Mouse (Mus musculus) cerebellum, adult 2 months (tissue): ENCODE measurements around the gene Ccdc81.

Source experiments
- CTCF ChIP-seq: fragments of 200-500 bp; IDR thresholded peaks from 2 replicates; pipeline ENCODE4 v1.5.1; 2011; ENCODE audit warnings: low read depth, mild to moderate bottlenecking, control low read depth, low read length, moderate library complexity, borderline replicate concordance; ENCODE audit not compliant: insufficient read depth
- POLR2A ChIP-seq: fragments of 200-500 bp; IDR thresholded peaks from 2 replicates; pipeline ENCODE4 v1.6.1; 2011; ENCODE audit warnings: low read length, control low read depth, borderline replicate concordance; ENCODE audit not compliant: insufficient read depth

DNA sequence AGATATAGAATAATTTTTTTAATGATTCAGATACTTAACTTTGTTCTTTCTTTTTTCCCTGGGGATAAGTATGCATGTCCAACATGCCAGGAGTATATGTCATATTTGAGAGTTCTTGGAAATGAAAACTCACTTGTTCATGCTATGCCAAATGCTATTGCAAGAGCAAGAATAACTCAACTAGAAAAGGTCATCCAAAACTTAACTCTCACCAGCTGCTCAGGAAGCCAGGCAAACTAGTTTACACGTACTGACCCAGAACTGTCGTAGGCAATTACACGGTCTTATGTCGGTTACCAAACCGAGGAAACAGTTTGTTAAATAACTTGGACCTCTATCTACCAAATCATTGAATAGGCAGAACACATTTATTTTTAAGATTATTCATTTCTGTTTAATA is 13.3 kb upstream of the Ccdc81 start:
- TF ChIP-seq CTCF, result no peak
- TF ChIP-seq POLR2A, result no peak
